Mouse (Mus musculus) cerebellum, postnatal 14 days (tissue): Measurements from ENCODE around the gene Rps6kb2.
"Not testable (repeated sequence)": the region's sequence is repeated elsewhere in the genome, so short reads cannot be mapped to it uniquely, and the experiment has no call there.

Source experiments
- DNase-seq, 2 experiments: peaks; one replicate each; pipeline ENCODE4 v3.0.0; 2021; ENCODE audit warnings: mixed read lengths in 2 of 2

The Rps6kb2 gene

GRCm38 (mm10) chr19:4136463-4136862, 26.7 kb downstream of the Rps6kb2 start:
- no peak for DNase-seq

- DNase-seq = peak in 1 of 2 experiments; percentile 20
Measured at GRCm38 (mm10) chr19:4135963-4136345, 27.2 kb downstream of the Rps6kb2 start.

- not testable (repeated sequence) for DNase-seq
Measured at GRCm38 (mm10) chr19:4135229-4135962, 27.8 kb downstream of the Rps6kb2 start.

DNA sequence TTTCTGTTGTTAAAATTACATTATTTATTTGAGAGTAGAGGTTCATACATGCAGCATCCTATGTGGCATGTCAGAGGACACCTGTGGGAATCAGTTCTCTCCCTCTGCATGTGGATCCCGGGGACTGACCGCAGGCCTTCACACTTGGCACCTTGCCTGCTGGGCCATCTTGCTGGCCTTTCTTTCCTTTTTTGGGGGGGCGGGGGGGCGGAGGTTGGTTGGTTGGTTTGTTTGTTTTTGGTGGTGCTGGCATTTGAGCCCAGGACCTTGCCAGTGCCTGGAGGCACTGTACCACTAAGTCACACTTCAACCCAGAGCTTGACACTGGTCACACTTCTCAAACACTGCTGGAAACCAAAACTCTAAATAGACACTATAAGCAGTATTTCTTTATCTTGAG, 28.8 kb downstream of the Rps6kb2 start:
- no peak for DNase-seq

- DNase-seq = no peak
Measured at GRCm38 (mm10) chr19:4131768-4132167, 31.4 kb downstream of the Rps6kb2 start.

- DNase-seq = no peak
Measured at GRCm38 (mm10) chr19:4131075-4131474, 32.1 kb downstream of the Rps6kb2 start.

GRCm38 (mm10) chr19:4130106-4130505, 33.0 kb downstream of the Rps6kb2 start:
- DNase-seq = no peak

DNA sequence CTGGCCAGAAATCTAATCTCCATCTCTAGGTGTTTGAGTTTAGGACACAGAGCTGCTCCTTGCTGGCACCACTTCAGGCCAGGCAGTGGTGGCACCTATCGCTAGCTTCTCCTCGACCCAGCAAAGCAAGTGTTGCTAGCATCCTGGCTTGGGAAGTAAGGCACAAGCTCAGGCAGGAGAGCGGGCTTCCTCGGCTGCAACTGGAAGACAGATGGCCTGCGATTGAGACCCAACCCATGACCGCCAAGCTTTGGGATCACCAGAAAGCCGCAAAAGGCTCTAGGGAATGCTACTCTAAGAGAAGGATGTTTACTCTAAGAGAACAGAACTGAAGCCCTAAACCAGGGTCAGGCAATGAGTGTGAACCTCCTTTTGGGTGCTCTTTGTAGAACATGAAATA, 33.7 kb downstream of the Rps6kb2 start:
- no peak for DNase-seq

GRCm38 (mm10) chr19:4126759-4127495, 36.2 kb downstream of the Rps6kb2 start:
- DNase-seq = no peak

GRCm38 (mm10) chr19:4125741-4126696, 37.1 kb downstream of the Rps6kb2 start, which contains the start of gene Aip:
Aip (minus strand) TSS chr19:4125858.
- peak; percentile 98 to 99 for DNase-seq

- not testable (repeated sequence) for DNase-seq
Measured at GRCm38 (mm10) chr19:4125268-4125667, 37.9 kb downstream of the Rps6kb2 start.

- DNase-seq = no peak
Measured at GRCm38 (mm10) chr19:4124432-4124831, 38.7 kb downstream of the Rps6kb2 start.

- DNase-seq = no peak
Measured at GRCm38 (mm10) chr19:4122411-4123370, 40.5 kb downstream of the Rps6kb2 start.

DNA sequence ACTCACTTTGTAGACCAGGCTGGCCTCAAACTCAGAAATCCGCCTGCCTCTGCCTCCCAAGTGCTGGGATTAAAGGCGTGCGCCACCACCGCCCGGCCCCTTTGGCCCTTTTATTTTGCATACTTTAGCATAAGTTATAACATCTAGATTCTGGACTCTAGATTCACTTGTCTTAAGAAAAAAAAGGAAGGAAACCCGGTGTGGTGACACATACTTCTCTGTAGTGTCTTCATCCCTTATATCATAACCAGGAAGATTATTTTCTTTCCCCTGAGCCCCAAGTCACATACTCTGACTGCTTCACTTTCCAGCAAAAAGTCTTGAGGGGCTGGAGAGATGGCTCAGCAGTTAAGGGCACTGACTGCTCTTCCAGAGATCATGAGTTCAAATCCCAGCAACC, 41.3 kb downstream of the Rps6kb2 start:
- DNase-seq = not testable (repeated sequence)

GRCm38 (mm10) chr19:4121097-4121805, 41.9 kb downstream of the Rps6kb2 start:
- DNase-seq = peak; percentile 99 to 100

GRCm38 (mm10) chr19:4120496-4120895, 42.7 kb downstream of the Rps6kb2 start:
- no peak for DNase-seq

- DNase-seq = no peak
Measured at GRCm38 (mm10) chr19:4119716-4120487, 43.3 kb downstream of the Rps6kb2 start.

GRCm38 (mm10) chr19:4118350-4118749, 44.8 kb downstream of the Rps6kb2 start:
- DNase-seq = no peak

DNA sequence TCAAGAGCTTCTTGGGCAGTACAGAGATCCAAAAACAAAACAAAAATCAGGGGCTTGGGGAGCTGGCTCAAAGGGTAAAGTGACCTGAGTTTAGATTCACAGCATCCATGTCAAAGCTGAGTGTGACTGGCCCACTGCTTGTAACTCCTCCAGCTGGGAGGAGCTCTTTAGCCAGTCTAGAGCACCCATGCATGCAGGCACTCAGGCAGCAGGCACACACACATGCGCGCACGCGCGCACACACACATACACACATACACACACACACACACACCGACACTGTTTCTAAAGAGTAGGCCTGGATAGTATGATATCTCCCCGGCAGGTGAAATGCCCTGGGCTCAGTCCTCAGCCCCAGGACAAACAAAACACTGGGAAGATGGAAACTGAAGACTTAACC, 46.1 kb downstream of the Rps6kb2 start:
- DNase-seq = no peak

DNA sequence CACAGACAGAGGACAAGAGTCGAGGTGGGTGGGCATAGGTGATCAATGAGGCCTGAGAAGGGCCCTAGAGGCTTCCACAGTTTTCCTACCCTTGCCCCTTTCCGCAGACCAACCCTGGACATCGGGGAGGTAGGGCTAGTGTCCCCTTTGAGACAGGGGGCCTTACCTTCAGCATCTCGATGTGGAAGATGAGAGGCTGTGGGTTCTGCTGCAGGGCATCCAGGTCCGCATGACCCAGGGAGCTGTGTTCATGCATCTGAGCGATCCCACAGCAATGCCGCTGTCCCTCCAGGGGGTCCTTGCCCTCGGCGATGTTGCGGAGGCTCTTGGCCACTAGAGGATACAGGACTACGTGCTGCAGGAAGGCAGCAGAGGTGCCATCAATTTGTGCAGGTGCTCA, 47.3 kb downstream of the Rps6kb2 start:
- DNase-seq = no peak
